Mouse (Mus musculus) cerebellum, postnatal 4 days (tissue): ENCODE results near the gene Tfap4.
"Not testable (repeated sequence)": the region's sequence is repeated elsewhere in the genome, so short reads cannot be mapped to it uniquely, and the experiment has no call there.

Experiments used
- DNase-seq, 2 experiments: peaks; one replicate each; pipeline ENCODE4 v3.0.0; 2022; ENCODE audit warnings: low spot score in 2 of 2, mixed read lengths in 1 of 2

Gene Tfap4

GRCm38 (mm10) chr16:4552829-4553550 lies 6.7 kb downstream of the Tfap4 start:
- no peak for DNase-seq

- no peak for DNase-seq
These were observed 7.8 kb downstream of the Tfap4 start for GRCm38 (mm10) chr16:4551885-4552284.

DNA sequence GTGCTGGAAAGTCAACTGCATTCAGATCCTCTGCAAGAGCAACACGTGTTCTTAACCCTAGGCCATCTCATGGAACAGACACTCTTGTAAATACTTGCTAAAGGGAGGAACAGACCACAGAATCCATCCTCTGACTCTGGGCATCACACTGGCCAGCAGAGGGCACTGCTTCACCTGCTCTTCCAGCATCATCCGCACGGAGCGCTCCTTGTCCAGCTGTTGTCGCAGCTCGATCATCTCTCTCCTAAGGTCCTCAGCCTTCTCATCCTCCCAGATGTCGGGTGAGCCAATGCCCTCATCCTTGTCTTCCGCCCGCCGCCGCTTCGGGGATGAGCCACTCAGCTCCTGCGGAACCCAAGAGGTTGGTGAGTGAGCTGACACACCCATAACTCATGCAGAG lies 8.6 kb downstream of the Tfap4 start:
- peak; percentile 50 to 65 for DNase-seq

GRCm38 (mm10) chr16:4548953-4549688 lies 10.5 kb downstream of the Tfap4 start:
- no peak for DNase-seq

DNA sequence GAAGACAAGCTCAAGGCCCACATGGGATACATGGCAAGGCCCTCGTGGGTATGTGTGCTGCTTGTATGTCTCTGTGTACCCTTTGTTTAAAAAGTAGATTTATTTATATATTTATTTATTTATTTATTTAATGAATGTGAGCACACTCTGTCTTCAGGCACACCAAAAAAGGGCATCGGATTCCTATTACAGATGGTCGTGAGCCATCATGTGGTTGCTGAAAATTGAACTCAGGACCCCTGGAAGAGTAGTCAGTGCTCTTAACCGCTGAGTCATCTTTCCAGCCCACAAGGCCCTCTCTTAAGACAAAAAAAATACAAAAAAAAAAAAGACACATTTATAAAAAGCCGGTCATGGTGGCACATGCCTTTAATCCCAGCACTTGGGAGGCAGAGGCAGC lies 12.0 kb downstream of the Tfap4 start:
- no peak for DNase-seq

- DNase-seq, result no peak
These were observed 12.8 kb downstream of the Tfap4 start for GRCm38 (mm10) chr16:4546838-4547237.

DNA sequence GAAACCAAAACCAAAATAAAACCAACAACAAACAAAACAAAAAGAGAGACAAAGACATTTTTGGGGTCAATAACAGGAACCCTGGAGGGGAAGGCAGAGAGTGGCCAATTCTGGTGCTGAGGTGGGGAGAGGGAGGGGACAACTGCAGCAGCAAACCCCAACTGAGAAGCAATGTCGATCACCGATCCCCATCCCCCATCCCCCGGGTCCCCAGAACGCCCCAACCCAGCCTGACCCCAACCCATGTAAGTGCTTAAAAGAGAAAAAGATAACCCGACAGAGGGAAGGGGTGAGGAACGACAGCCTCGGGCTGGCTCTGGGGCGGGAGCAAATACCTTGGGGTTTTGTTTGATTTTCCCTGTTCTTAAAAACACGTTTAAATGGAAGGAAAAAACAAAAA lies 14.8 kb downstream of the Tfap4 start:
- no peak for DNase-seq

- no peak for DNase-seq
These were observed 16.4 kb downstream of the Tfap4 start for GRCm38 (mm10) chr16:4543266-4543665.

DNA sequence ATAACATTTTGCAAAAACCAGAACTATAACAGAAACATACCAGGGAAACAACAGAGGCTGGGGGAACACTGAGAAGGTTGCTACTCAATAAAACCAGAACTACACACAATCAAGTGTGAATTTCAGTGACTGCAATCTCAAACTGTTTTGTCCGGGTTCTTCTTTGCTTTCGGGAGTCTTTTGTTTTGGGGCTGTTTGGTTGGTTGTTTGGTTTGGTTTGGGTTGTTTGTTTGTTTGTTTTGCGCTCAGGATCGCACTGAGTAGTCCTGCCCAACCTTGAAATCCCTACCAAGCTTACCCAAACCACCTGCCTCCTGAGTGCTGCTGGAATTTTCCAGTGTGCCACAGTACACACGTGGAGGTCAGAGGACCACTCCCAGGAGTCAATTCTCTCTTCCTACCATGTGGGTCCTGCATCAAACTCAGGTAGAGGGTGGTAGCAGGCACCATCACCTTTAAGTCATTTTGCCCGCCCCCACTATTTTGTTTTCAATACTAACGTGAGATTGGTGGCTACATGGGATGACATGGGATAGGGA lies 17.3 kb downstream of the Tfap4 start:
- no peak for DNase-seq

DNA sequence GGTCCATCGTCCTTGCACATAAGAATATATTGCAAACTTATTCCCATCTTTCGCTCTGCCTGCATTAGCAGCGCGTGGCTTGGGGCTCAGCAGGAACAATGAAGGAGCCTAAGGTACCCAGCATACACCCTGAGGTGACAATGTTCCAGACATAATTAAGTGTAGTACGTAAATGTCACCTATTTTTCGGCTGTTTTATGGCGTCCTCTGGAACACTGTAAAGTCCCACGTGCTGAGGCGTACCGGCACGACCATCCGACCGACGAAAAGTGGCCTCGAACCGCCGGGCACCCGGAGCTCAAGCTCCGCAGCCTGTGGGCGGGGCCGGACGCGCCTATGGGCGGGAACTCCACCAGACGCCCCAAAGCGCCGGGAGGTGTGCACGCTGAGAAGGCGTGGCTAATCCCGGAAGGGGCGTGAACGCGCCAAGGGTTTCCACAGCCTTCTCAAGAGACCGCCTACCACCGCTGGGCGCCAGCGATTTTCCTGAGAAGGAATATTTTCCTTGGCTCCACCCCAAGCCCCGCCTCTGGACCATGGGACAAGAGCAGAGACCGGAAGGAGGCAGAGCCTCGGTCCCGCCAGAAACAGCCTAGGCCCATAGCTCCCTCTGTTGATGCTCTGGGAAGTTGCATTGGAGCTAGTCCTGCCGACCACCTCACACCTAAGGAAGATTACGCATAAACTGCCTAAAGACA lies 18.0 kb downstream of the Tfap4 start, which contains the start of gene Srl:
Gene Srl (minus strand): TSS at position 316 of the 698 bp plus-strand sequence.
- DNase-seq, result peak; percentile 96 to 99

DNA sequence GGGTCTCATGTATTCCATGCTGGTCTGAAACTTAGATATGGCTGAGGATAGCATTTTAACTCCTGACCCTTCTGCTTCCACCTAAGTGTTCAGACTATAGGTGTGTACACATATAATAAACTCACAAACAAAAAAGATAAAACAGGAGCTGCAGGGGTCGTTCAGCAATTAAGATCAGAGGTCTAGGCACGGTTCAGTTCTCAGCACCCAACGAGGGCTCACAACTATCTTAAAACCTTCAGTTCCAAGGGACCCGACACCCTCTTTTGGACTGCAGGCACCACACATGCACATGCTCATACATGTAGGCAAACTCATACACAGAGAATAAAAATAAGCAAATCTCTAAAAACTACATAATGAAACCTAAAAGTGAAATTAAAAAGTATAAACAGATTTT lies 18.6 kb downstream of the Tfap4 start:
- no peak for DNase-seq

- DNase-seq, result no peak
These were observed 19.4 kb downstream of the Tfap4 start for GRCm38 (mm10) chr16:4540064-4540775.

GRCm38 (mm10) chr16:4539521-4539920 lies 20.1 kb downstream of the Tfap4 start:
- no peak for DNase-seq

DNA sequence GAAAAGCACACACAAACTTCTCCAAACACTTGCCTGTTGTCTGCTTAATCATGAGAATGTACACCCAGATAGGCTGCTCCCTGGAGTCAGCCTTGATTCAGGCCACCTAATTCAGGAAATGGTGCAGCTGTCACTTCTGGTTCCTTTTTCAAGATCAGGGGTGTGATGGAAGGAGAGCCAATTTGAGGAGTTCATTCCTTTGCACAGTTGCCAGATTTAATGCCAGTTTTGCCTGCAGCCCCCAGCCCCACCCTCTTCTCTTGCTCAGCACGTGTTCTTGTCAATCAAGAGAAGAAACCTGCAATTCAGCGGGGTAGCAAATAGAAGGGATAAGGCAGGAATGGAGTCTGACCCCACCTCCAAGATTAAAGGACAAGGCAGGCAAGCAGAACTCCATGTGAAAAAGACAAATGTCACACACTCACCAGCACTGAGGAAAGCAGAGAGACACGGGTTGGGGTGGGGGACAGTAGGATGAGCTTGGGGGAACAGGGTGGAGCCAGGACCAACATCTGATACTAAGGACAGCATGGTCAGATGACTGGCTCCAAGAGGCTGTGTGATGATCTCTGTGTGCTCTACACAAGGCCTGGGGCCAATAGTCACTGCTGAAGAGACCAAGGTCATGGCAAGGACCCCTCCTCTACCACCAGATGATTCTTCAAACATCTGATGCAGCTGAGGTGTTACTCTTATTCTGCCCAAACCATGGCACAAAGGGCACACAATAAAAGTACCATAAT lies 21.9 kb downstream of the Tfap4 start:
- no peak for DNase-seq

GRCm38 (mm10) chr16:4527373-4527772 lies 32.3 kb downstream of the Tfap4 start:
- DNase-seq, result not testable (repeated sequence)

DNA sequence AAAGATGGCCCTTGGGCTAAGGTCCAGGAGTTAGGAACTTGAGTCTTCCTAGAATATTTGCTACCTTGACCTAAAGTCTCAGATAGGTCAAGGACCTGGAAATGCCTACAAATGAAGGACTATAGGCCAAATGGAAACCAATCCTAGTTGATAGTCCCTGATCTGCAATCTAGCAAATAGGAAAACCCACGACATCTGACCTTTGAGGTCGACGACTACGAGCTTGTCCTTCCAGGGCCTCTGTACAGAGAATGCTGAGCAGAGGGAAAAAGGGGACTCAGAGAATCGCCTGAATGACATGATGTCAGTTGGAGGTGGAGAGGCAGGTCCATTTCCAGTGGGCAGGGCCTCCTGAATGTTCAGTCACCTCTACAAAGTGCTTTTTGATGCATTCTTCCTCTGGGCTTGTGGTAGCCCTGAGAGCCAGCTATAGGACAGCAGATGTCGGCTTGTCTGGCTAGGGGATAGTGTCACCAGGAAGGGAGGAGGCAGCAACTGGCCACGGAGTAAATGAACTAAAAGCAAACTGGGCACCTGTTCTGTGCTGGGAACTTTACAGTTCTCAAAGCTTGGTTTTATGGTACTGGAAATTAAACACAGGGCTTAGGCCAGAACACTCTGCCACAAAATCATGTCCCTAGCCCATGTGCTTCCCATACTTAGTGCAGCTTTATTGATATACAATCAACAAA lies 36.2 kb downstream of the Tfap4 start:
- no peak for DNase-seq

DNA sequence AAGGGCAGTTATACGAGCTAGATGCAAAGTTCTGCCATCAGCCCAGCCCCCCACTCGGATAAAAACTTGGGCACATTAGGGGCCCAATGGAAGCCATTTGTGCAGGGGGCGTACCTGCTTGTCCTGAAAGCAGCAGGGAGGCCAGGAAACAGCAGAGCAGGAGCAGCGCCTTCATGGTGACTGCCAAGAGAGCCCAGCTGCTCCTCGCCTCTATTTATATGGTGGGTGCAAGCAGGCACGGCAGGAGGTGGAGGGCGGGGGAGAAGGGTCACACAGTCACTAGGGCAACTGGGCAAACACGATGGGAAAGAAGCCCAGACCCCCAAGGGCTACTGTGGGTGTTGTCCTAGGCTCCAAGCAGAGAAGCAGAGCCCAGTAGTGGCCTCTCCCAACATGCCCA lies 36.8 kb downstream of the Tfap4 start:
- no peak for DNase-seq

GRCm38 (mm10) chr16:4521735-4522530 lies 37.7 kb downstream of the Tfap4 start:
- no peak for DNase-seq

- no peak for DNase-seq
These were observed 38.5 kb downstream of the Tfap4 start for GRCm38 (mm10) chr16:4521074-4521667.
